Mouse (Mus musculus): ENCODE measurements around the gene Pjvk. TPM values are rescaled to one million over a fixed set of nuclear protein-coding genes. Genes with fewer than 3 reads are reported as not detected.

Gene Pjvk
- polyA plus RNA-seq (2015; fragmentation: Nextera tagmentation; extraction: Ambion mirVana) = not detected in 2 replicates

- Histone ChIP-seq H3K4me2 (ENCODE audit: low read depth, low read length) (peak within 1 kb of the TSS; percentile 86), H3K27ac (ENCODE audit: low read length) (peak within 1 kb of the TSS; percentile 83), H3K27me3 (replicated peaks; ENCODE audit: control insufficient read depth, insufficient read depth, low read length) (no peaks in the 10 kb centered on the region), H3K4me3 (ENCODE audit: low read length) (peak within 1 kb of the TSS; percentile 86), H3K4me1 (ENCODE audit: control insufficient read depth, insufficient read depth, low read length) (peaks cover 11% of the 10 kb centered on the region), H3K9me3 (ENCODE audit: control insufficient read depth, low read length) (no peaks in the 10 kb centered on the region), H3K36me3 (ENCODE audit: control insufficient read depth, insufficient read depth, low read length) (no peaks in the 10 kb centered on the region), H3K9ac (ENCODE audit: low read depth, low read length) (peak within 1 kb of the TSS; percentile 92)
- WGBS = under 1% methylated on average over 36 of the region's 42 CpGs
- peak; percentile 99 for ATAC-seq
Measured at GRCm38 (mm10) chr2:76647883-76648570, at the start of gene Pjvk, which contains the start of gene Prkra. Pjvk (plus strand) TSS chr2:76648476. Prkra (minus strand) TSS chr2:76648015.

GRCm38 (mm10) chr2:76599214-76599613 lies 49.1 kb upstream of the Pjvk start:
- Histone ChIP-seq H3K4me3 (ENCODE audit: low read length) (no peak overlapping the region), H3K27me3 (replicated peaks; ENCODE audit: control insufficient read depth, insufficient read depth, low read length) (no peaks in the 10 kb centered on the region), H3K9me3 (ENCODE audit: control insufficient read depth, low read length) (no peaks in the 10 kb centered on the region), H3K36me3 (ENCODE audit: control insufficient read depth, insufficient read depth, low read length) (no peaks in the 10 kb centered on the region), H3K27ac (ENCODE audit: low read length) (no peak overlapping the region), H3K4me1 (ENCODE audit: control insufficient read depth, insufficient read depth, low read length) (no peaks in the 10 kb centered on the region), H3K4me2 (ENCODE audit: low read depth, low read length) (no peak overlapping the region), H3K9ac (ENCODE audit: low read depth, low read length) (no peak overlapping the region)
- no peak for ATAC-seq
- 67% methylated on average over 5 of the region's 5 CpGs for WGBS

DNA sequence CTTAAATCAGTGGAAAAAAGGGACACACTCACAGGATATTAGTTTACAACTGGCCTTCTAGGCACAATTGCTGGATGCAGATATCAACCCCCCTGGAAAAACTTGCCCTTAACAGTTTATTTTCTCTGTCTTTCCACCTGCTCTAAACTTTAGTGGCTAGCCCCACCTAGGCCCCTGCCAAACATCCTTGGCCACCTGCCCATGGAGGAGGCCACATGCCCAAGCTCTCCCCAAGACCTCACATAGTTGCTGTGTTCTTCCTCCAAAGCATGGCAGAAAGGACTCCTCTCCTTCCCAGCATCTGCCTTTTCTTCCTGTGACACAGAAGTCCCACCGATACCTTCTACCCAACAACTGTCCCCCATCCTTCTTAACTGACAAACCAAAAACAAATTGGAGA lies 46.0 kb upstream of the Pjvk start:
- Histone ChIP-seq H3K4me3 (ENCODE audit: low read length) (no peak overlapping the region), H3K4me2 (ENCODE audit: low read depth, low read length) (no peak overlapping the region), H3K36me3 (ENCODE audit: control insufficient read depth, insufficient read depth, low read length) (no peaks in the 10 kb centered on the region), H3K9ac (ENCODE audit: low read depth, low read length) (no peak overlapping the region), H3K4me1 (ENCODE audit: control insufficient read depth, insufficient read depth, low read length) (no peaks in the 10 kb centered on the region), H3K27ac (ENCODE audit: low read length) (no peak overlapping the region), H3K27me3 (replicated peaks; ENCODE audit: control insufficient read depth, insufficient read depth, low read length) (no peaks in the 10 kb centered on the region), H3K9me3 (ENCODE audit: control insufficient read depth, low read length) (no peaks in the 10 kb centered on the region)
- 100% methylated on average over 1 of the region's 1 CpGs for WGBS
- ATAC-seq = no peak

- 0 out of 2 replicates have a peak, but pooled peaks cover 4% of the 10 kb centered on the region for H3K4me1 ChIP-seq (ENCODE audit: control insufficient read depth, insufficient read depth, low read length)
- H3K27me3 ChIP-seq (replicated peaks; ENCODE audit: control insufficient read depth, insufficient read depth, low read length) = no peaks in the 10 kb centered on the region
- no peaks in the 10 kb centered on the region for H3K36me3 ChIP-seq (ENCODE audit: control insufficient read depth, insufficient read depth, low read length)
- H3K4me3 ChIP-seq (ENCODE audit: low read length) = no peak overlapping the region
- no peak overlapping the region for H3K27ac ChIP-seq (ENCODE audit: low read length)
- no peaks in the 10 kb centered on the region for H3K9me3 ChIP-seq (ENCODE audit: control insufficient read depth, low read length)
- ATAC-seq = no peak
- no peak overlapping the region for H3K4me2 ChIP-seq (ENCODE audit: low read depth, low read length)
- no peak overlapping the region for H3K9ac ChIP-seq (ENCODE audit: low read depth, low read length)
- 72% methylated on average over 3 of the region's 3 CpGs for WGBS
Measured at GRCm38 (mm10) chr2:76606704-76607103, 41.6 kb upstream of the Pjvk start.

DNA sequence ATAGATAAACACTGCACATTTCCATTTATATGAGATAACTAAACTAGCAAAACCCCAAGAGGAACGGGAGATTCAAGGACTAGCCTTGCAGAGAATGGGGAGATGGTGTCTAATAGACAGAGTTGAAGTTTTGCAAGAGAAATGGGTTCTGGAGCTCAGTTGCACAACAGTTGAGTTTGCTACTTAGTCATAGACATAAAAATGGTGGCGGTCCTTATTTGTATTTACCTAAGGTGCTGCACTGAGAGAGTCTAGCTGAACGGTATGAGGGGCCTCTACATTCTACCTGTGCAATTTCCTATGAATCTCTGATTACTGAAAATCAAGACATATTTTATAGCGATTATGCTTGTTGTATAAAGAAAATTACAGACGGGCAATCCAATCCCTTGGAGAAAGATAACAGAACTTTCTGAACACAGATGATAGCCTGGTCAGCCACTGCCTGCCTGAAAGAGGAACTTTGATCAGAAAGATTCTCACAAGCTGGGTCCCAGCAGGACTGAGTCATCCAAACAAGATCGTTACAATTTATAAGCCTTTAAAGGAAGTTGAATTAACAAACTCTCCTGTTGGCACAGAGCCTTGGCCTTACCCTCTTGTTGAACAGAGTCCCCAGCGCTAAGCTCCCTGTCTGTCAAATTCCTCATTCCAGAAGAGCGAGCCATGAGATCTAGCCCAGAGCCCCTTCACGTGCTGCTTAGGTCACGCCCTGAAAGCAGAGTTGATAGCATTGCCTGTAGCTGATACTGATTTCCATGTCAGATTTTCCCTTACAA lies 37.8 kb upstream of the Pjvk start:
- H3K4me2 ChIP-seq (ENCODE audit: low read depth, low read length) = no peak overlapping the region
- no peak overlapping the region for H3K9ac ChIP-seq (ENCODE audit: low read depth, low read length)
- WGBS = 51% methylated on average over 10 of the region's 10 CpGs
- peak overlapping the region; percentile 34 for H3K27ac ChIP-seq (ENCODE audit: low read length)
- ATAC-seq = peak; percentile 87
- H3K4me1 ChIP-seq (ENCODE audit: control insufficient read depth, insufficient read depth, low read length) = 0 out of 2 replicates have a peak, but pooled peaks cover 4% of the 10 kb centered on the region
- H3K36me3 ChIP-seq (ENCODE audit: control insufficient read depth, insufficient read depth, low read length) = no peaks in the 10 kb centered on the region
- no peaks in the 10 kb centered on the region for H3K9me3 ChIP-seq (ENCODE audit: control insufficient read depth, low read length)
- H3K27me3 ChIP-seq (replicated peaks; ENCODE audit: control insufficient read depth, insufficient read depth, low read length) = no peaks in the 10 kb centered on the region
- H3K4me3 ChIP-seq (ENCODE audit: low read length) = no peak overlapping the region

- no peak overlapping the region for H3K4me2 ChIP-seq (ENCODE audit: low read depth, low read length)
- H3K9me3 ChIP-seq (ENCODE audit: control insufficient read depth, low read length) = no peaks in the 10 kb centered on the region
- no peak overlapping the region for H3K27ac ChIP-seq (ENCODE audit: low read length)
- H3K27me3 ChIP-seq (replicated peaks; ENCODE audit: control insufficient read depth, insufficient read depth, low read length) = no peaks in the 10 kb centered on the region
- 0 out of 2 replicates have a peak, but pooled peaks cover 4% of the 10 kb centered on the region for H3K4me1 ChIP-seq (ENCODE audit: control insufficient read depth, insufficient read depth, low read length)
- H3K9ac ChIP-seq (ENCODE audit: low read depth, low read length) = no peak overlapping the region
- WGBS = 88% methylated on average over 3 of the region's 3 CpGs
- ATAC-seq = no peak; the same call in 1 of the 2 replicates
- no peaks in the 10 kb centered on the region for H3K36me3 ChIP-seq (ENCODE audit: control insufficient read depth, insufficient read depth, low read length)
- no peak overlapping the region for H3K4me3 ChIP-seq (ENCODE audit: low read length)
Measured at GRCm38 (mm10) chr2:76611996-76612395, 36.3 kb upstream of the Pjvk start.

DNA sequence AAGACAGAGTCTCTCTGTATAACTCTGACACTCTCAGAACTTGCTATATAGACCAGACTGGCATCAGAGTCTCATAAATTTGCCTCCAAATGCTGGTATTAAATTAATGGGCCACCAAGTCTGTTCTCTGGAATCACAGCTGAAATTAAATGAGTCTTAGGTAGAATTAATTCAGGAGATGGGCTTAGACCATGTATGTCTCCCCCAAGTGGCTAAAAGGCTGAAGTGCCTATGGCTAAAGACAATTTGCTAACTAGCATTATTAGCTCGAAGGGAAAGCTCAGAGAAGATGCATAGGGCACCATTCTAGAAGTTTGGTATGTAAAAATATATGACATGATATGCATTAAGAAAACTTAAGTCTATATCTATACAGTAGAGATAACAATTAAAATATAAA lies 30.2 kb upstream of the Pjvk start:
- Histone ChIP-seq H3K27me3 (replicated peaks; ENCODE audit: control insufficient read depth, insufficient read depth, low read length) (no peaks in the 10 kb centered on the region), H3K9me3 (ENCODE audit: control insufficient read depth, low read length) (no peaks in the 10 kb centered on the region), H3K4me1 (ENCODE audit: control insufficient read depth, insufficient read depth, low read length) (no peaks in the 10 kb centered on the region), H3K4me3 (ENCODE audit: low read length) (no peak overlapping the region), H3K4me2 (ENCODE audit: low read depth, low read length) (no peak overlapping the region), H3K27ac (ENCODE audit: low read length) (no peak overlapping the region), H3K9ac (ENCODE audit: low read depth, low read length) (no peak overlapping the region), H3K36me3 (ENCODE audit: control insufficient read depth, insufficient read depth, low read length) (no peaks in the 10 kb centered on the region)
- no peak for ATAC-seq
- 22% methylated on average over 1 of the region's 1 CpGs for WGBS

GRCm38 (mm10) chr2:76620188-76620587 lies 28.1 kb upstream of the Pjvk start:
- Histone ChIP-seq H3K9ac (ENCODE audit: low read depth, low read length) (no peak overlapping the region), H3K4me3 (ENCODE audit: low read length) (no peak overlapping the region), H3K27ac (ENCODE audit: low read length) (no peak overlapping the region), H3K4me2 (ENCODE audit: low read depth, low read length) (no peak overlapping the region), H3K36me3 (ENCODE audit: control insufficient read depth, insufficient read depth, low read length) (peaks cover 7% of the 10 kb centered on the region), H3K9me3 (ENCODE audit: control insufficient read depth, low read length) (no peaks in the 10 kb centered on the region), H3K4me1 (ENCODE audit: control insufficient read depth, insufficient read depth, low read length) (no peaks in the 10 kb centered on the region), H3K27me3 (replicated peaks; ENCODE audit: control insufficient read depth, insufficient read depth, low read length) (no peaks in the 10 kb centered on the region)
- 79% methylated on average over 5 of the region's 5 CpGs for WGBS
- ATAC-seq = no peak

DNA sequence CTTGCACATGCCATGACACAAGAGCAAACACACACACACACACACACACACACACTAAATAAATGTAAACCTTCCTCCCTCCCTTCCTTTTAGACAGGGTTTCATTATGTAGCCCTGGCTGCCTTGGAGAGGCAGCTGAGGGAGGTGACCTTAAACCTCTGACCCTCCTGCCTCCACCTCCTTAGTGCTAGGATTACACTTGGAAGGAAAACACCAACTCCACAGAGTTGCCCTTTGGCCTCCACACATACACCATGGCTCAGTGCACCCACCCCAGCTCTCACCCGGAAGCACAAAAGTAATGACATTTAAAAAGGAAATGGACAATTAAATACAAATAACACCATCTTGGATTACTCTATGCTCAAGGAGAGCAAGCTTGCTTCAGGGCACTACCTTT lies 26.6 kb upstream of the Pjvk start:
- H3K9ac ChIP-seq (ENCODE audit: low read depth, low read length) = no peak overlapping the region
- no peak overlapping the region for H3K4me2 ChIP-seq (ENCODE audit: low read depth, low read length)
- H3K4me3 ChIP-seq (ENCODE audit: low read length) = no peak overlapping the region
- WGBS = 66% methylated on average over 1 of the region's 1 CpGs
- peaks cover 13% of the 10 kb centered on the region for H3K36me3 ChIP-seq (ENCODE audit: control insufficient read depth, insufficient read depth, low read length)
- H3K9me3 ChIP-seq (ENCODE audit: control insufficient read depth, low read length) = no peaks in the 10 kb centered on the region
- no peaks in the 10 kb centered on the region for H3K27me3 ChIP-seq (replicated peaks; ENCODE audit: control insufficient read depth, insufficient read depth, low read length)
- no peaks in the 10 kb centered on the region for H3K4me1 ChIP-seq (ENCODE audit: control insufficient read depth, insufficient read depth, low read length)
- no peak overlapping the region for H3K27ac ChIP-seq (ENCODE audit: low read length)
- no peak for ATAC-seq
